Mouse (Mus musculus): ENCODE measurements at regions not wholly inside any gene's neighbourhood (a gene's known extent, or its start where the extent isn't known, plus 50 kb on each side); places are given as distances from the start of the nearest gene placed in this dataset.

- peaks cover 29% of the 10 kb centered on the region for H3K4me1 ChIP-seq (ENCODE audit: control insufficient read depth, insufficient read depth, low read length)
- no peaks in the 10 kb centered on the region for H3K27me3 ChIP-seq (ENCODE audit: control insufficient read depth, insufficient read depth, low read length)
- no peaks in the 10 kb centered on the region for H3K36me3 ChIP-seq (ENCODE audit: control insufficient read depth, insufficient read depth, low read length)
- no peak overlapping the region for H3K9ac ChIP-seq (ENCODE audit: low read depth, low read length, severe bottlenecking)
- peak; percentile 33 for DNase-seq (ENCODE audit: low spot score)
- 42% methylated on average over 5 of the region's 5 CpGs for WGBS
- no peak for TF ChIP-seq POLR2A (IDR thresholded peaks at IDR 0.05; ENCODE audit: borderline replicate concordance, extremely low read depth, insufficient read depth, insufficient read length)
- H3K4me2 ChIP-seq (replicated peaks; ENCODE audit: low read depth, low read length, severe bottlenecking) = no peak overlapping the region
- H3K4me3 ChIP-seq (replicated peaks; ENCODE audit: low read length) = no peak overlapping the region
- peak; percentile 35; the same call in 1 of the 2 replicates for ATAC-seq (ENCODE audit: low FRiP score, low read depth)
- peak overlapping the region; percentile 65 for H3K27ac ChIP-seq (replicated peaks; ENCODE audit: low read depth, low read length)
- H3K9me3 ChIP-seq (ENCODE audit: control insufficient read depth, low read length) = no peaks in the 10 kb centered on the region
Observed at GRCm38 (mm10) chr15:51504789-51505188, 2379.9 kb upstream of the Gm7489 start.

DNA sequence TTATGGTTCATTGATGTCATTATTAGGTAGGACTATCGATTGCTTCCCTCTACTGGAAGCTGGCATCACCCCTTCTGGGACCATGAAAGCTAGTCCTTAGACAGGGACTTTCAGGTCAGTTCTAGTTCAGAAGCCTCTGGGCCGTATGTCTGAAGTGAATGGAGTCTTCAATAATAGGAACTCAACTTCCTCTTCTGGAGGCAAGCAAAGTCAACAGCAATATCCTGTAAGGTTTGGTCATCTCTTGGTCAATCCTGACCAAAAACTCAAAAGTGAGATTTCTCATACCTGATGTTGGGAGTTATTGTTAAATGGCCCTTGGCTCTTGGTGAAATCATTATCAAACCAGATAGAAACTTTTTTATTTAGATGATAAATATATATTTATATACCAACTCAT, 2377.6 kb upstream of the Gm7489 start:
- Histone ChIP-seq H3K4me2 (replicated peaks; ENCODE audit: low read depth, low read length, severe bottlenecking) (no peak overlapping the region), H3K27me3 (ENCODE audit: control insufficient read depth, insufficient read depth, low read length) (no peaks in the 10 kb centered on the region), H3K9me3 (ENCODE audit: control insufficient read depth, low read length) (no peaks in the 10 kb centered on the region), H3K4me1 (ENCODE audit: control insufficient read depth, insufficient read depth, low read length) (peaks cover 33% of the 10 kb centered on the region), H3K27ac (replicated peaks; ENCODE audit: low read depth, low read length) (no peak overlapping the region), H3K36me3 (ENCODE audit: control insufficient read depth, insufficient read depth, low read length) (no peaks in the 10 kb centered on the region), H3K9ac (ENCODE audit: low read depth, low read length, severe bottlenecking) (no peak overlapping the region), H3K4me3 (replicated peaks; ENCODE audit: low read length) (no peak overlapping the region)
- no peak for DNase-seq (ENCODE audit: low spot score)
- WGBS = 91% methylated on average over 2 of the region's 2 CpGs
- no peak for ATAC-seq (ENCODE audit: low FRiP score, low read depth)
- no peak for TF ChIP-seq POLR2A (IDR thresholded peaks at IDR 0.05; ENCODE audit: borderline replicate concordance, extremely low read depth, insufficient read depth, insufficient read length)

- Histone ChIP-seq H3K9me3 (ENCODE audit: control insufficient read depth, low read length) (no peaks in the 10 kb centered on the region), H3K4me1 (ENCODE audit: control insufficient read depth, insufficient read depth, low read length) (peaks cover 5% of the 10 kb centered on the region; the same call in 1 of the 2 replicates), H3K27ac (replicated peaks; ENCODE audit: low read depth, low read length) (no peak overlapping the region), H3K4me2 (replicated peaks; ENCODE audit: low read depth, low read length, severe bottlenecking) (no peak overlapping the region), H3K4me3 (replicated peaks; ENCODE audit: low read length) (no peak overlapping the region), H3K27me3 (ENCODE audit: control insufficient read depth, insufficient read depth, low read length) (no peaks in the 10 kb centered on the region), H3K36me3 (ENCODE audit: control insufficient read depth, insufficient read depth, low read length) (no peaks in the 10 kb centered on the region), H3K9ac (ENCODE audit: low read depth, low read length, severe bottlenecking) (no peak overlapping the region)
- DNase-seq (ENCODE audit: low spot score) = peak; percentile 21
- ATAC-seq (ENCODE audit: low FRiP score, low read depth) = 0 out of 2 replicates have a peak, but pooled peaks have one; percentile 50
- 17% methylated on average over 5 of the region's 5 CpGs for WGBS
- no peak for TF ChIP-seq POLR2A (IDR thresholded peaks at IDR 0.05; ENCODE audit: borderline replicate concordance, extremely low read depth, insufficient read depth, insufficient read length)
Observed at GRCm38 (mm10) chr15:51511319-51511718, 2373.4 kb upstream of the Gm7489 start.

DNA sequence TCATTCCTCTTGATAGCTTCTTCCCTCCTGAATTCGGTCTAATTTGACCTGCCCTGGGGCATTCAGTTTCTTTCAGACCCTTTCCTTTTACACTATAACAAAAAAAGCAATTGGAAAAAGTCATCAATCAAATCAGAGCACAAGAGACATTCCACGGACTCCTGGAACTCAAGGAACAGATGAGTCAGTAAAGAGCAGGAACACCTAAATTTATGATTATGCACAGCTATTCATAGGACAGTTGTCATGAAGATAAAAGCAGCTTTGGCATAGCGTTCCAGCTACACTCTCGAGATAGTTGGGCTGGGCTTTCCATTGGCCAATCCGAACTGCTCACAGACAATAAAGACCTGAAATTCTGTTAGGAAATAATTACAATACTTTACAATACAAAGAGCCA, 2348.4 kb upstream of the Gm7489 start:
- Histone ChIP-seq H3K4me3 (replicated peaks; ENCODE audit: low read length) (no peak overlapping the region), H3K27me3 (ENCODE audit: control insufficient read depth, insufficient read depth, low read length) (no peaks in the 10 kb centered on the region), H3K9me3 (ENCODE audit: control insufficient read depth, low read length) (no peaks in the 10 kb centered on the region), H3K4me2 (replicated peaks; ENCODE audit: low read depth, low read length, severe bottlenecking) (no peak overlapping the region), H3K36me3 (ENCODE audit: control insufficient read depth, insufficient read depth, low read length) (no peaks in the 10 kb centered on the region), H3K4me1 (ENCODE audit: control insufficient read depth, insufficient read depth, low read length) (no peaks in the 10 kb centered on the region), H3K9ac (ENCODE audit: low read depth, low read length, severe bottlenecking) (no peak overlapping the region), H3K27ac (replicated peaks; ENCODE audit: low read depth, low read length) (no peak overlapping the region)
- ATAC-seq (ENCODE audit: low FRiP score, low read depth) (no peak), DNase-seq (ENCODE audit: low spot score) (no peak)
- no peak for TF ChIP-seq POLR2A (IDR thresholded peaks at IDR 0.05; ENCODE audit: borderline replicate concordance, extremely low read depth, insufficient read depth, insufficient read length)
- 44% methylated on average over 5 of the region's 5 CpGs for WGBS

- Histone ChIP-seq H3K4me2 (replicated peaks; ENCODE audit: low read depth, low read length, severe bottlenecking) (no peak overlapping the region), H3K27ac (replicated peaks; ENCODE audit: low read depth, low read length) (no peak overlapping the region), H3K9ac (ENCODE audit: low read depth, low read length, severe bottlenecking) (no peak overlapping the region), H3K9me3 (ENCODE audit: control insufficient read depth, low read length) (no peaks in the 10 kb centered on the region), H3K4me3 (replicated peaks; ENCODE audit: low read length) (no peak overlapping the region), H3K4me1 (ENCODE audit: control insufficient read depth, insufficient read depth, low read length) (no peaks in the 10 kb centered on the region), H3K27me3 (ENCODE audit: control insufficient read depth, insufficient read depth, low read length) (no peaks in the 10 kb centered on the region), H3K36me3 (ENCODE audit: control insufficient read depth, insufficient read depth, low read length) (no peaks in the 10 kb centered on the region)
- WGBS = 69% methylated on average over 4 of the region's 4 CpGs
- TF ChIP-seq POLR2A (IDR thresholded peaks at IDR 0.05; ENCODE audit: borderline replicate concordance, extremely low read depth, insufficient read depth, insufficient read length) = no peak
- ATAC-seq (ENCODE audit: low FRiP score, low read depth) (no peak), DNase-seq (ENCODE audit: low spot score) (no peak)
Observed at GRCm38 (mm10) chr15:51551216-51551775, 2333.4 kb upstream of the Gm7489 start.

GRCm38 (mm10) chr15:51558215-51558614, 2326.5 kb upstream of the Gm7489 start:
- DNase-seq (ENCODE audit: low spot score) (no peak), ATAC-seq (ENCODE audit: low FRiP score, low read depth) (no peak)
- no peak overlapping the region for H3K4me2 ChIP-seq (replicated peaks; ENCODE audit: low read depth, low read length, severe bottlenecking)
- H3K27ac ChIP-seq (replicated peaks; ENCODE audit: low read depth, low read length) = no peak overlapping the region
- H3K36me3 ChIP-seq (ENCODE audit: control insufficient read depth, insufficient read depth, low read length) = no peaks in the 10 kb centered on the region
- no peak for TF ChIP-seq POLR2A (IDR thresholded peaks at IDR 0.05; ENCODE audit: borderline replicate concordance, extremely low read depth, insufficient read depth, insufficient read length)
- no peak overlapping the region for H3K4me3 ChIP-seq (replicated peaks; ENCODE audit: low read length)
- no peaks in the 10 kb centered on the region for H3K27me3 ChIP-seq (ENCODE audit: control insufficient read depth, insufficient read depth, low read length)
- H3K9me3 ChIP-seq (ENCODE audit: control insufficient read depth, low read length) = no peaks in the 10 kb centered on the region
- 0 out of 2 replicates have a peak, but pooled peaks cover 4% of the 10 kb centered on the region for H3K4me1 ChIP-seq (ENCODE audit: control insufficient read depth, insufficient read depth, low read length)
- no peak overlapping the region for H3K9ac ChIP-seq (ENCODE audit: low read depth, low read length, severe bottlenecking)

All from limb, embryonic 14.5 days (tissue).